Mouse (Mus musculus): ENCODE results near the gene Naa10.

Gene Naa10

DNA sequence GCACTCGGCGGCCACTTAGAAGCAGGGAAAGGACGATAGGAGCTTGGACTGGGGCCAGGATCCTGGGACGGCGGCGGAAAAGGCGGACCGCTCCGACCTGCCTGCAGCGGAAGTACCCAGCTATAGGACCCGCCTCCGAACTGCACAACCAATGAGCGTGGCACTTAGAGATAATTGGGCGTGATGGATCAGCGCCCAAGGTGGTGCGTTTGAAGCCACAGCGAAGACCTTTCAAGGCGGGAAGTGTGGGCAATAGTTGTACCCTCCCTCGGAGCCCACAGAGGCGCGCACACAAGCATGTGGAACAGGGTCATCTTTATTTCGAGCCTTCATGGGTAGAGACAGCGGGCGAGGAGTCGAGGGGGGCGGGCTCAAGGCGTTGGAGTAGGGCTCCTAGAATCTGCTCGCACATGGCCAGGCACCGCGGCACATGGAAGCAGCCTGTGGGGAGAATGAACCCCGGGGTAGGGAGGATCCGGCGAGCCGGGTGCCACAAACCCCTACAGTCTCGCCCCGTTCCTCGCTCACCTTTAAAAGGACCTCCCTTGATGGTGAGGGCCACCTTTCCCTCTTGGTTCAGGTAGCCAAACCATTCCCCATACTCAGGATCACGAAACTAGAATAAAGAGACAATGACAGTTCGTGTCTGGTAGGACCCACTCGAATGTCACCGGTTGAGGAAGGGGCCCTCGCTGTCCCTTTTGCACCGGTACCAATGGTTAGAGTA is at the start of gene Naa10, which contains the start of gene Arhgap4:
Gene Naa10, minus strand, starts transcription at position 122 of the 727 bp plus-strand sequence.
Gene Arhgap4, minus strand, starts transcription at position 48 of the 727 bp plus-strand sequence.
- DNase-seq: peak; percentile 87

GRCm38 (mm10) chrX:73970781-73971180 is 49.0 kb upstream of the Naa10 start:
- DNase-seq: no peak

DNA sequence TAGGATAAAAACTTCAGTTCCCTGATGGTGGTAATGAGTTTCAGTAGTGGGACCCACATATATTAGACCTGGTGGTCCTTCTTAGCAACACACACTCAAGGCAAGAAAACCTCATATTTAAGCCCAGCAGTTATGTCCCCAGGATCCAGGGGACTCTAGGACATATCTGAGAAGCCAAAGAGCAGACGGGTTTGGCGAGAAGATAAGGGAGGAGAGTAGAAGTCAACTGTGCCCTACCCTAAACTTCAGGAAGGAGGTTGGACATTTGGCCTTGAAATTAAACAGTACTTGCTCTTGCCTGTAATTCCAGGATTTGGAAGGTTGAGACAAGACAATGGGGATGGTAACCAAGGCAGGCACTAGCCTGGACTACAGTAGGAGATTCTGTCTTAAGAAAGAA is 48.0 kb upstream of the Naa10 start:
- no peak for DNase-seq

DNA sequence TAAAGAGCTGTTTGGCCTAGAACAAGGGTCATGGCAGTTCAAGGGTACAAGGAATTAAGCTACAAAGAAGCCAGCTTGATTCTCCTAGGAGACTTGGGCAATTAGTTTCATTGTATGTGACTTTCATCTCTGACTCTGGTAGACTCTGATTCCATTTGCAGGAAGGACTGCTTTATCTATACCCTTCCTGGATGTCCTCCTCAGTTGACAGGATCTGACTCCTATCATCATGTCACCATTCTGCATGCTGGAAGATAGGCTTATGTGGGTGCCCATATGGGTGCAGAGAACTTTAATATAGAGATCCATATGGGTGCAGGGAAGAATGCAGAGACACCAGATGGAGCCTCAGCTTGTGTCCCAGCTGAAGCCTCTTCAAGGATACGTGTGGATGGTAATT is 47.4 kb upstream of the Naa10 start:
- no peak for DNase-seq

DNA sequence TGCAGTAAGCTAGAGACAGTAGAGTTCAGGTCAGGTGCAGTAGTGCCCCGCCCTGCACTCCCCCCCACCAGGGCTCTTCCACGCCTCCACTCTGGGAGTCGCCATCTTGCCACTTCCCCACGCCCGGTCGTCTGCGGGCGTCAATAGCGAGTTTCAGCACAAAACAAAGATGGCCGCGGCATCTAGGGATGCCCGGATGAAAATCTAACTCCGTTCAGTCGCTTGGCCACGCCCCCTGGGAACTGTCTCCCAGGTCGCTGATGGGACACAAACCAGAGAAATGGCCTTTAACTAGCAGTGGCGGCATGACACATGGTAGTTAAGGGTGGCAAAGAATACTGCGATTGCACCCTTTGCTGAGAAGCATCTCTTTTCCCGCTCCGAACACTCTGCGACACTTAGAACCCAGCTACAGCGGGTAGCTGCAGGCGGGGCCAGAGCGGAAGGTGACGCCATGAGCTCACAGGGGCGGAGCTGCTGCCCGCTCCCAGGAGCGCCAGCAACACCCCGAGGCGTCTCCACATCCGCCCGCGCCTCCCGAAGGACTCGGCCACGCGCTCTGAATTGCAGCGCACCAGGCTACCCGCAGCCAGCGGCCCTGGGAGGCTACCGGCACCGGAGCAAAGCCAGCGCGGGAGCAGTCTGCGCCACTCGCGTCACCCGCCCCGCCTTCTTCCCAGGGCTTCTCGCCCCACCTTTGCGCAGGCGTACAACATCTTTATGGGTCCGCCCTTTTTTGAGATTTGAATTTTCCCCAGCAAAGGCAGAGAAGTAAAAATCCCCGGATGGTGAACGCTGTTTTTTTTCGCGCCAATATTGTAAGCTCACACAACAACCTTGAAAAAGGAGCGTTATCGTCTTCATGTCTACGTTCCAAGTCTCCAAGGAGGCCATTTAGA is 45.7 kb upstream of the Naa10 start:
- peak; percentile 88 for DNase-seq

DNA sequence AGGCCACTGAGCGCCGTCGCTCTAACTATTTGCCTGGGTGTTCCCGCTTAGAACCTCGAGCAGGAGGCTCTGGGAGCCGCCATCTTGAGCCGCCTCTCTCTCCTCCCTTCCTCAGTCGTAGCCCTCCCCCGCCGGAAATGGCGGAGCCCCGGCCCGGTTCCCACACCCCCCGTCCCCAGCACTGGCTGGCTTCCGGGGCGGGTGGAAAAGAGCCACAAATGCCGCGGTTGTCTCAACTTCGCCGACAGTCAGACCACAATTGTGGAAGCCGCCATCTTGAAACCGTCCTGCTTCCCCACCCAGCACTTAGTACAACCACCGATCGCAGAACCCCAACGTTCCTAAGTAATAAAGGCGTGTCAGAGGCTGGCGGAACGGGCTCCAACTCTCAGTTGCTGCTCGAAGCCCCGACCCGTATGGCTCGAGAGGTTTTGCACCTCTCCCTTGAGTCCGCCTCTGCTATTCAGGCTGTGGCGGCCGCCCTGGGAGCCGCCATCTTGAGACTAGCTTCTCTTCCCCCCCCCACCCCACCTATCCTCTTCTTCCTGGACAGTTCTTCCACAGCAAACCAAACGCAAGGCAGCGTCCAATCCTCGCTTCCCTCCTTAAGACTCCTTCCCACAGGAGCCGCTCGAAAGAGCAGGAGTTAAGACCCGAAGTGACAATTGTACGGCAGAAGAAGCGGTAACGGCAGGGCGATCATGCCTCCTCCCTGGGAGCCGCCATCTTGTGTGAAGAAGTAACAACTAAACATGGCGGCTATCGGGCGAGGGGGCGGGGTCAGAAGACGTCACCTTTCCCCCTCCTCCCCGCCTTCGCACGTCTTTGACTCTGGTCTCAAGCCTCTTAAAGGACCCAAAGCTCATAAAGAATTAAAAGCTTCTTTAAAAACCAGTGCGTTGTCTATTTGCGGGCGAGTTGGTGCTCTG is 44.8 kb upstream of the Naa10 start, which contains the start of gene Hcfc1:
Gene Hcfc1, minus strand, starts transcription at position 110 of the 929 bp plus-strand sequence.
- peak; percentile 88 for DNase-seq

- peak; percentile 41 for DNase-seq
Observed at GRCm38 (mm10) chrX:73965307-73965706, 43.6 kb upstream of the Naa10 start.

- DNase-seq: no peak
Observed at GRCm38 (mm10) chrX:73964363-73964762, 42.6 kb upstream of the Naa10 start.

DNA sequence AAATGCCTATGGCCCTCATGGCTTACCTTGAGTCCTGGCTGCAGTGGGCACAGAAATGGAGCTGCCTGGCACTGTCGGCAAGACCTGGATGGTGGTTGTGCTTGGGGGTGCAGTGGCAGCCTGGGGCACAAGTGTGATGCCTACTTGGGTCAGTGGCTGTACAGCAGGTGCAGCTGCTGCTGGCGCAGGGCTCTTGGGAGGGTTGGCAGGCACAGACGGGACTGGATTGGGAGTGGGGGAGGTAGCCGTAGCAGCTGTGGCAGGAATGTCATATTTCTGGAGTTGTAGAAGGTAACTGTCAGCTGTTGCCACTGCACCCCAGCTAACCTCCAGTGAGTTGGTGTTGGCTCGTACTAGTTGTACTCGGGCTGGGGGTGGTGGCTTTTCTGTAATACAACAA is 33.2 kb upstream of the Naa10 start:
- DNase-seq: no peak

DNA sequence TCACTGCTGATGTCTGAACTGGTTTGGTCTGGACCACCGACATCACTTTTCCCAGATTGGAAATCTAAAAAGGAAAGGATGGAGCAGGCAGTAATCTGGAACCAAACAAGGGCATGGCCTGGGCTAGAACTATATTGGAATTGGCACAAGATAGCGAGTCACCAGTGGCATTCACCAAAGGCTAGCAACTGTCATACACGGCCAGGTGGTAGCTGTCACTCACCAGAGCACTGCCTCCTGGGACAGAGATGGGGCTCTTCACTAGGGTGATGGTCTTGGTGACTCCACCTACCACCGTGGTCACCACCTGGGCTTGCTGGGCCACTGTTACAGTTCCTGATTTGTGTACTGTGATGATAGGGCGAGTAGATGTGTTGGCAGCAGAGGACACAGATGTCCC is 30.9 kb upstream of the Naa10 start:
- no peak for DNase-seq

DNA sequence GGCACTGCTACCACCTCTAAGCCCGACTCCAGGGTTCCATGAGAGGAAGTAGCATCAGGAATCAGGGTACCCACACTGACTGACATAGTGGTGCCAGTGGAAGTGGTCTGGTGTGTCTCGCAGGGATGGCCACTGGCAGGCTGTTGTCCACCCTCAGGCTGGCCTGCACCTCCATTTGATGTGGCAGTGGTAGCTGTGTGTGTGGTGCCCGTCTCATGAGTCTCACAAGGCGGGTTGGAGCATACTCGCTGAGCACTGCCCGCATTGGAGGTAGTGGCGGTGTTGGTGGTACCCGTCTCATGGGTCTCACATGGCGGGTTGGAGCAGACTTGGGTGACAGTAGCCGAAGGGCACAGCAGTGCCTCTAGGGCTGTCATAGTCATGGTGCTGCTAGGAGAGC is 27.6 kb upstream of the Naa10 start:
- DNase-seq: no peak

DNA sequence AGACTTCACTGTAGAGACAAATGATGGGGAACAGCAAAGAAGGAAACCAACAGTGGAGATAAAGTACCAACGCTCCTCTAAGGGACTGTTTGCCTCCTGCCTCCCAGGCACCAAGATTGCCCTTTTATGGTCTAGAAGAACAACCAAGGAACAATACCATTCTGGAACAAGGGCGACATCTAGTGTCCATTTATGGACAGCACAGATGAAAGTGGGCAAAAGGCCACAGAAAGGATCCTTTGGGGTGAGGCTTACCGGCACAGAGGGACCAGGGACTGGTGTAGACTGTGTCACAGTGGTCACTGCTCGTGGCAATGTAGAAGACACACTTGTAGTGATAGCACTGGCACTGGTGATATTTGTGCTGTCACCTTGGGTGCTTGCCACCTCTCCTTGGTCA is 26.9 kb upstream of the Naa10 start:
- peak; percentile 59 for DNase-seq

DNA sequence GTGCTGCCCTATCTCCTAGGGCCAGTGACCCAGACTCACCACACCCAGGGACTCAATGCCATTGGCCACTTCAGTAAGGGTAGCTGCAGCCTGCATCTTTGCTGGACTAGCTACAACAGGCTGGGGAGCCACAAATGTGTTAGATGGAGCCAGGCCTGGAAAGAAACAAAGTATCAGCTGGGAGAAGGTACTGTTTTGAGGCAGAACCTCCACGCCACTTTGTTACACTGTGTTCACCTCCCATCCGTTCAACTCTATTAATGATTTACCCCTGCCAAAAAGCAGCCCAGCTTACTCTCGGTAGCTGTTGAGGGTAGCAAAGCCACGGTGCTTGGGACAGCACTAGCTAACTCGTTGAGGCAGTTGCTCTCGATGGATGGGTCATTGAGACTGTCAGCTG is 25.2 kb upstream of the Naa10 start:
- no peak for DNase-seq

- no peak for DNase-seq
Observed at GRCm38 (mm10) chrX:73942294-73942693, 20.6 kb upstream of the Naa10 start.

DNA sequence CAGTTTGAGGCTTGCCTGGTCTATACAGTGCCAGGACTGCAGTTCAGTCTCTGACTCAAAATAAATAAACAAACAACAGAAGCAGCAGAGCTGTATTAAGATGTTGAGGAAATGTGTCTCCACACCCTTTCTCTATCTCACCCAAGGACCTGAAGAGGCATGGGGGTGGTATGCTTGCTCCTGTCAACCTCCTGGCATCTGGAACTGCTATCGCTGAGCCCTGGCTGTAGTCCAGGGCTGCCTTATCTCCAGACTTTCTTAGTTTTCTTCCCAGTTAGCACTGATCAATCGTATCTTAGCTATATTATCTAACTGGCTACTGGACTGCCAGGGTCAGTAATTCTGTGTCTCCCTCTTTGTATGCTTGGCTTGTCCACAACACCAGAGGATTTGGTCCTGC is 20.1 kb upstream of the Naa10 start:
- DNase-seq: no peak

- DNase-seq: no peak
Observed at GRCm38 (mm10) chrX:73931871-73932270, 10.1 kb upstream of the Naa10 start.

GRCm38 (mm10) chrX:73930402-73931062 is 8.8 kb upstream of the Naa10 start, which contains the start of gene Renbp:
Gene Renbp (minus strand): TSS chrX:73930850.
- DNase-seq: no peak

DNA sequence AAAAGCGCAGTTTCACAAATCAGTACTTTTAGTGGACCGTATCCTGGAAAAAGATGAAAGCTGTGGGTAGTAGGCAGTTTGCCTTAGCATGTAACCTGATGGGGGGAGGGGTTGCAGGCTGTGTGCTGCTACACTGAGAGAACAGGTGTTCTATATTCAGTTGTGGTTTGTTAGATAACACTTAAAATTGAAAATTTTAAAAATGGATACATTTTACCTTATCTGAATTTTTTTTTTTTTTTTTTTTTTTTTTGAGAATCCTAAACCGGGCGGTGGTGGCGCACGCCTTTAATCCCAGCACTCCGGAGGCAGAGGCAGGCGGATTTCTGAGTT is 772 bp upstream of the Naa10 start:
- DNase-seq: no peak

GRCm38 (mm10) chrX:73921285-73921822 is 390 bp downstream of the Naa10 start:
- DNase-seq: no peak

GRCm38 (mm10) chrX:73918631-73919030 is 3.1 kb downstream of the Naa10 start:
- no peak for DNase-seq

DNA sequence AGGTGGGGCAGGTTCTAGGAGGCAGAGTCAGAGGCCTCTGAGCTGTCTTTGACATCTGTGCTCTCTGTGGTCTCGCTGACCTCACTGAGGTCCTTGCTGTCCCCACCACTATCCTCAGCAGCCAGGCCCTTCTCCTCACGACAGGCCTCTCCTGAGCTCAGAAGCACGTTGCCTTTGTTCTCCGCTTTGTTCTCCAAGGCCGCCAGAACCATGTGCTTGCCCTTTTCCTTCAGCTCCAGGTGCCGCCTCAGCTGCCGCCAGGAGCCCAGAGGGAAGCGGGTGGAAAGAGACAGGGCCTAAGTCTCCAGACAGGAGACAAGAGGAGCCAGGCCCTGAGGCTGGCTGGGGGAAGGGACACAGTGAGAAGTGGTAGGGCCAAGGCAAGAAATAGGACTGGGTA is 4.8 kb downstream of the Naa10 start:
- DNase-seq: no peak
